Mouse (Mus musculus) megakaryocyte progenitor cell, adult 5-6 weeks (primary cell): ENCODE measurements around the gene Gm21988. TPM values are rescaled to one million over a fixed set of nuclear protein-coding genes. Genes with fewer than 3 reads are reported as not detected.

Experiments
- ATAC-seq: replicated peaks from 2 replicates; pipeline ENCODE4 v1.8.0; 2016; ENCODE audit warnings: mild to moderate bottlenecking, moderate TSS enrichment, inconsistent platforms; ENCODE audit not compliant: poor library complexity
- total RNA-seq, 2 experiments: library from RNA; stranded (forward) in 1 of 2; stranded (reverse) in 1 of 2; fragments of 157-497, 149-512 nt in 1 of 2; fragments of 200-1000 nt in 1 of 2; gene quantifications; 2 replicates each; pipeline versions ENCODE4 v1.2.3 to v1.2.4; 2015 to 2017

The Gm21988 gene
- total RNA-seq, 2 experiments from 2014 or later, result 2.4 to 4.1 TPM

DNA sequence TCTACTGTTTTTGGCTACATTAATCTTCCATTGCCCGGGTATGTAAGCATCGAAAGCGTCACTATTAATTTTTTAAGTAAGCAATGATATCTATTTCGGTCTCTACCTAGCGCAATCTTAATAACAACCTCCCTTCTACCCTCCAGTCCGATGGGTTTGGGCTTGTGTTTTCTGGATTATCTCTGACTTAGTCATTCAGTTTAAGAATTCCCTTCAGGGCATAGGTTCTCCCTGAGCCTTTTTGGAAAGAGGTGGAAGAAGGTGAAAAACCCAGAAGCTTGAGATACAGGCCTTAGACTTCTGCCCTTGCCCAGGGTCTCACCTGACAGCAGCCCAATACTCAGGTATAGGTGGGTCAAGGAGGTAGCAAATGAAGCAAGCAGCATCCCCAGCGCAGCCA, 19.8 kb downstream of the Gm21988 start:
- no peak for ATAC-seq

DNA sequence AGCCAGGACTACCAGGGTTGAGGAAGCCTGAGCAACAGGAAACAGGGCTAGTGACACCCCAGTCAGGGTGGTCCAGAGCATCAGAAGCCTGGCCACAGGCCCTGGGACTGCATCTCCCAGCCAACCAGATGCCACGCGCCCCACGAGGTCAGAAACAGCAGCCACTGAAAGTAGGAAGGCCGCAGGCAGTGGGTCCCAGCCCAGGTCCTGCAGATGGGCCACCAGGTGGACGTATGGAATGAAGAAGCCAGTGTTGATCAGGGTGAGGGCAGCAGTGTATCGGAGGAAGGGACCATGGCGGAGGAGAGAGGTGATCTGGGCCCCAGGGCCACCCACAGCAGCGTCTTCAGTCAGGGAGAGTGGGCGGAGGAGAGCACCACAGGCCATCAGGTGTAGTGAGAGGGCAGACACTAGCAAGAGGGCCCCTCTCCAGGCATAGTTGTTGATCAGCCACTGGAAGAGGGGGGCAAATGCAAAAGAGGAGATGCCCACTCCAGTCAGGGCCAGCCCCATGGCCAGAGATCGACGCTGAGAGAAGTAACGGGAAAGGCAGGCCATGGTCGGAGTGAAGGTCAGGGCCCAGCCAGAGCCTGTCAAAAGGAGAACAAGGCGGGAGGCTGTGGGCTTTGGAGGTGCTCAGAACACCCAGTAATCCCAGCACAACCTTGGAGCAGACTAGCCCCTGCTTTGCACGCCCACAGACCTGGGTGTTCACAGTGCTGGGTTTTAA, 20.7 kb downstream of the Gm21988 start:
- no peak for ATAC-seq

DNA sequence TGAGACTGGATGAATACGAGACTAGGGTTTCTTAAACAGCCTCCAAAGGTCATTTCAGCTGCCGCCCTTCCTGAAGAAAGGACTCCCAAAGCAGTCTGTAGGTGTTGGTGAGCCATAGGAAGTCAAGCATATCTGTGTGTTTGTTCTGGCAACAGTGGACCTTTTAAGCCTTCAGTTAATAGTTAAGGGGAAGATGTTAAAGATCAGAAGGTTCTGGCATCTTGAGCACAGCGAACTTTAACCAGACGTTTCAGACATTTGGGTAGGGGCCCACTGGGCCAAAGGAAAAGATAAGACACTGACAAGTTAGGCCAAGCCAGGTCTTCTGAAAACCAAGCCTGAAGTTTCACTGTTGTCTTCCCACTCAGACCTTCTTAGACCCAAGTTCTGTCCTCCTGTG, 21.6 kb downstream of the Gm21988 start:
- no peak for ATAC-seq

DNA sequence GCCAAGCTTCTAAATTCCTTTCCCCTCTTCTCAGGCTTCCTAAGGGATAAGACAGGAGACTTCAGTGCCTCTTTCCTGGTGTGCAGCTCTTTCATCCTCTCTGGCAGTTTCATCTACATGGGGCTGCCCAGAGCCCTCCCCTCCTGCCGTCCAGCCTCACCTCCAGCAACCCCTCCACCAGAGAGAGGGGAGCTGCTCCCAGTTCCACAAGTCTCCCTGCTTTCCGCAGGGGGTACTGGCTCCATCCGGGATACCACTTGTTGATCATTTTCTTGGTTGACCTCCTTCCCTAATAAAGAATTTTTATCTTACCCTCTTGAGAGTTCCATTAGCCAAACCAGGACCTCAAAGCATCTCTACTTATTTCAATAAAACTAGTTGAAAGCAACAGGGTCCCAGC, 23.5 kb downstream of the Gm21988 start:
- no peak for ATAC-seq

DNA sequence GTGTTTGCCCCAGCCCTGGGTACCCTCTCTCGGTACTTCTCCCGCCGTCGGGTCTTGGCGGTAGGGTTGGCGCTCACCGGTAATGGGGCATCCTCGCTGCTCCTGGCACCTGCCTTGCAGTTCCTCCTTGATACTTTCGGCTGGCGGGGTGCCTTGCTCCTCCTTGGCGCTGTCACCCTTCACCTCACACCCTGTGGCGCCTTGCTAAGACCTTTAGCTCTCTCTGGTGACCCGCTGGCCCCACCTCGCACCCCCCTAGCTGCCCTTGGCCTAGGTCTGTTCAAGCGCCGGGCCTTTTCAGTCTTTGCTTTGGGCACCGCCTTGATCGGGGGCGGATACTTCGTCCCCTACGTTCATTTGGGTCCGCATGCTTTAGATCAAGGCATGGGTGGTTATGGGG, 24.3 kb downstream of the Gm21988 start:
- ATAC-seq, result no peak

DNA sequence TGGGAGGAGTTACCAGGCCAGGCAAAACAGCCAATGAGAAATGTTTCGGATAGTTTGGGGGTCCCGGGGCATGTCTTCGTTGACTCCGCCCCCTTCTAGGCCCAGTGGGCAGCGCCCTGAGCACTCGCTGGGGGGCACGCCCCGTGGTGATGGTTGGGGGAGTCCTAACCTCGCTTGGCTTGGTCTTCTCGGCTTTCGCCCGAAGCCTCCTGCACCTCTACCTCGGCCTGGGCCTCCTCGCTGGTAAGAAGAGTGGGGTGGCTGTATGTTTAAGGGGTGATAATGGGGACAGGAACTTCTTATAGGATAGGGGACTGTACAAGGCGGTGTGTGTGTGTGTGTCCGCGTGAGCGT, 24.8 kb downstream of the Gm21988 start:
- ATAC-seq, result 0 out of 2 replicates have a peak, but pooled peaks have one; percentile 10

DNA sequence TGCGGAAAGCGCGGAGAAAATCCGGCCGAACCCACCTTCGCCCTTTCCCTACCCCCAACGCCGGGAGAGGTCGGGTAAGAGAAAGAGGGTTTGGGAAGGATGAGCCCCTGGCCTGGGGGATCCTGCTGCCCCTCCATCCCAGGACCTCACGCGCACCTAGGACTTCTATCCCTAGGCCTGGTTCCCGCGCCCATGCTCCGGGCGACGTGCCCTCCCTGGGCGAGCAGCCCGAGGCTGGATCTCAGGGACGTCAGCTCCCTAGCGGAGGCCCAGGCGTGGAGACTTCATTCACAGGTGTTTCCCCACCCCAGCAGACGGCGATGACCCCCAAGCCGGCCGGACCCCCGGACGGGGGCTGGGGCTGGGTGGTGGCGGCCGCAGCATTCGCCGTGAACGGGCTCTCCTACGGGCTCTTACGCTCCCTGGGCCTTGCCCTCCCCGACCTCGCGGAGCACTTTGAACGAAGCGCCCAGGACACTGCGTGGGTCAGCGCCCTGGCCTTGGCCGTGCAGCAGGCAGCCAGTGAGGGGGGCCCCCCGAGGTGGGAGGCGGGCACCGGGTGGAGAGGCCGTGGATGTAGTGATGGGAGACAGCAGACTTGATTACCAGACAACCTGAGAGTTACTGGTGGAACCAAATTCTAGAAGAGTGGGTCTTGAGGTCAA, 25.3 kb downstream of the Gm21988 start:
- no peak for ATAC-seq

DNA sequence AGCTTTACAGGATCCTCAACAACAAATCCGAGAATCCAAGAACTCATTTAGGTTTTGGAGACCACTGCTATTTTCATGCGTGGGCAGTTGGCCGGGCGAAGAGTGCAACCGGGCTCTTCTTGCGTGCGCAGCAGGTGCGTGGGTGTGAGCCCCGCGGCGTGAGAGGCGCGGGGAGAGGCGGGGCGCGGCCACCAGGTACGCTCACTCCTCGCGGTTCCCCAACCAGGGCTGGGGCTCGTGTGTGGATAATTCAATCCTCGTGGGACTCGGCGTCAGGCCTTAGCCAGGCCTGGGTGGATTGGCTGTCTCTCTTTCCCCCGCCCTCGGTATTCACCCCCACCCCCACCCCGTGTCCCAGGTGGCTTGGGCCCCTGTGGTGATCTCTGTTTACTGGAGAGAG, 25.9 kb downstream of the Gm21988 start:
- ATAC-seq, result no peak

DNA sequence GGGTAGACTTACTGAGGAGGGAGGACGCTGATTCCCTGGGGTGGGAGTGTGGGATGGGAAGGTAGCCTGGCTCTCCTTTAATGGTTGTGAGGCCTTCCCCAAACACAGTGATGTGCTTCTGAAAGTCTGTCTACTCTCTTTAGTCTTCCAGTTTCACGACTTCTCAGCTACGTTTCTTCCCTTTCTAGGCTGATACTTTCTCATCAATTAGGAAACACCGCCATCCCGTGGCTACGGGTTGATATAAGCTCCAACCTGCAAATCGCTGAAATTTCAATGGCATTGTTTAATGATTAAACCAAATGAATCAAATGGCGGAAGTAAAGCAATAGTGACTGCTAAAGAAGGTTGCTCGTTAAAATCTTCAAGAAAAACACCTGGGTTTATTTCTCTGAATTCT, 26.7 kb downstream of the Gm21988 start:
- peak; percentile 79 for ATAC-seq

DNA sequence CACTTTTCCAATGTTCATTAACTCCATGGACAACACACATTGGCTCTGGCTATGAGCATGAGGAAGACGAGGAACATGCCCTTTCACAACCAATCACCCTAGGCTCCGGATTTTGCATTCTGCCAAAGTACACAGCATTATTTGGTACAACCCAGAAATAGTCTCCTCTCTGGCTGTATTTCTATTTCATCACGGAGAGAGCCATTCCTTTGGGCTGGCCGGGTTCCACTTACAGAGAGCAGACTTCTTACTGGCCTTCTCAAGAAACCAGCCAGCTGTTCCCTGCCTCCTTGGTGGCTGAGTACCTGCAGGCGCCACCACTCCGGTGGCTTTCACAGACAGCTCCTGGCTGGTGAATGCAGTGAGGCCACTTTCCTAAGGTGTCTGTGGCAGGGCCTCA, 27.2 kb downstream of the Gm21988 start, which contains the start of gene Slc16a11:
Slc16a11 (plus strand) TSS at position 330 of the 400 bp plus-strand sequence.
- ATAC-seq, result no peak

DNA sequence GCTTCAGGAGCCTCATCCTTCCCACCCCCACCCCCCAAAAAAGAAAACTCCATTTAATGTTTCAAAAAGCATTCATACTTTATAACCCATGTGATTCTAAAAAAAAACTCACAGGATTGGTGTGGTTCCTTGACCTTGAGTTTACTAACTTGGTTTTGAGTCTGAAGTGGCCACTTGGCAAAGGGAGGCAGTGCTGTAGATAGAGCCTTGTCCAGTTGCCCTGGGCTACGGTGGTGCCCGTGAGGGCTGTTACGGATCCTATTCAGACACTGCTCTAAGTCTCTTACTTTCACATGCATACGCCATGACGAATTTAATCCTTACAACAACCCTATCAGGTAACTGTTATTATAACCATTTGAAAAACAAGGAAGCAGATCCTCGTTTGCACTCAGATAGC, 27.7 kb downstream of the Gm21988 start:
- ATAC-seq, result no peak

DNA sequence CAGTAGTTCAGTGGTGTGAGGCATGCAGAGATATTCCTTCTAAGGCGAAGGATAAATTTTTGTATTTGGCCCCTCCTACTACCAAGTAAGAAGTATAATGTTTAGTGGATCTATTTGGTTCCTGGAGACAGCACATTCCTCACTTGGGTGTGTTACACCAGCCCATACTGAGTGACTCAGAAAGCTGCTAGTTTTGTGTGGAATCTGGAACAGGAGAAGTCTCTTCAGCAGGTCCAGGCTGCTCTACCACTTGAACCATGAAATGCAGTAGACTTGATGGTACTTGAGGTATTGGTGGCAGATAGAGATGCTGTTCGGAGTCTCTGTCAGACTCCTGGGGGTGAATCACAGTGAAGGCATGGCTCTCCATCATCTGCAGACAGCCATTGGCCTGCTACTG, 28.9 kb downstream of the Gm21988 start:
- ATAC-seq, result no peak

DNA sequence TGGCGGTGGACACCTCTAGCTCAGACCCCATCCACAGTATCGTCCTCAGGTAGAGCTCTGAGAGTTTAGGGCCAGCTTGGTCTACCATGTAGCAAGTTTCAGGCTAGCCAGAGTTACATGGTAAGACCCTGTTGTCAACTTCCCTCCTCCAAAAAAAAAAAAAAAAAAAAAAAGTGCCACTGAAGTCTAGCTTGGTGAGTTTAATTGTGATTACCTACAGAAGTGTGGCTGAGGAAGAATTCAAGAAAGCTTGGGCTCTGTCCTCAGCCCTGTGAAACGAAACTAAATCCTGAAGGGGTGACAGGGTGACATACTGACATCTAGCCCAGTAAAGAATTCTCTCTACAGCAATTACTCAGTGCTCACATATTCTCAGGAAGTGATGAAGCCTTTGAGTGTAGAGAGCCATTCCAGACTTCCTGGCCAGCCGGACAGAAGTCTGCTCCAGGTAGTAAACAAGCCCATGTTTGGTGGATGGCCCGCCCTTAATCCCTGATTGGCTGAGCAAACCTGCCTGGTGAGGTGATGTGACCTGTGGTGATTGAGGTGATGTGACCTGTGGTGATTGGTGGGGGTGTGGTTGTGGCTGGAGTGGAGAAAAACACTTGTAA, 30.7 kb downstream of the Gm21988 start:
- ATAC-seq, result no peak

DNA sequence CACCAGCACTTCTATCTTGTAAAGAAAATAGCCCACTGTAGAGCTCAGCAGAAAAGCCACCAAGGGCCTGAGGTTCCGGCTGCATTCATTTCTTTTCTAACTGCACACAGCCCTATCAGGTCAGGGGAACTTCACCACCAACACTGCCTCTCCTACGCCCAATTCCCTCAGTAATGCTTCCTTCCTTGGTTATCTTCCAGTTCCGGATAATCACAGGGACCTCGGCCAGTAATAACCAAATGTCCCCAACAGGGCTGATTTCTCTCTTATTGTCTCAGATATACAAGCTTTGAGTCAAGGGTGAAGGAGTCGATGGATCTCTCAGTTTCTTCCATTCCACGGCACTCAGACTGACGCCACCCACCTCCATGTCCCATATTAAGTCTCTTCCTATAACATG, 32.3 kb downstream of the Gm21988 start:
- no peak for ATAC-seq

DNA sequence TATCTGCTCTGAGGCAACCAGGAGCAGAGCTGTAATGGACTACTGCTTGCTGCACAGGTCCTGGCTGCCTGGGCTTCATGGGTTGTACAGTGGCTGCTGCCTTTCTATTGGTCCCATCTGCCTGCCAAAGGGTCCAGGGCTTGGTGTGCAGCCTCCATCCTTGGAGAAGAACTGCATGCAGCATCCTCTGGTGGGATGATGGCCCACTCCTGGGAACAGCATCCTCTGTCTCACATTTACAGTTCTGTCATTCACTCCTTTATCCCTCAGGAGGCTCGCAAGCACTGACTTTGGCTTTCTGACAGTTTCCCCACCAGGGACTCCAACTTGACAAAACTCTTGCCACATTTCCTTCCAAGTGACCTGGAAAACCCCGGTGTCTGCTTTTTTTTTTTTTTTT, 32.8 kb downstream of the Gm21988 start:
- no peak for ATAC-seq

DNA sequence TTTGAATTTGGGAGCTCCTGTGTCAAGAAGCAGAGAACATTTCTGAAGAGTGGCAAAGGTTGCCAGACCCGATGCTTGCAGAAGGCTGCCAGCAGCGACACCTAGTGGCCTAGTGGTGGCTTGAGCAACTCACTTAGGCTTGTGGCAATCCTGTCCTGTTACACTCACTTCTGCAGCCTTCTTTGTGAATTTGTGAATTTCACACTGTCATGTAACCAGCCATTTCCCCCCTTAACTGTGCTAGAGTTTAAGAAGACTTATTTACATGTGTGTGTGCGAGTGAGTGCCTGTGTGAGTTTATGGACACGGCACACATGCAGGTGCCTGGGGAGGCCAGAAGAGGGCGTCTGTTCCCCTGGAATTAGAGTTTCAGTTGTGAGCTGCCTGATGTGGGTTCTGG, 37.9 kb downstream of the Gm21988 start:
- peak; percentile 90 for ATAC-seq

DNA sequence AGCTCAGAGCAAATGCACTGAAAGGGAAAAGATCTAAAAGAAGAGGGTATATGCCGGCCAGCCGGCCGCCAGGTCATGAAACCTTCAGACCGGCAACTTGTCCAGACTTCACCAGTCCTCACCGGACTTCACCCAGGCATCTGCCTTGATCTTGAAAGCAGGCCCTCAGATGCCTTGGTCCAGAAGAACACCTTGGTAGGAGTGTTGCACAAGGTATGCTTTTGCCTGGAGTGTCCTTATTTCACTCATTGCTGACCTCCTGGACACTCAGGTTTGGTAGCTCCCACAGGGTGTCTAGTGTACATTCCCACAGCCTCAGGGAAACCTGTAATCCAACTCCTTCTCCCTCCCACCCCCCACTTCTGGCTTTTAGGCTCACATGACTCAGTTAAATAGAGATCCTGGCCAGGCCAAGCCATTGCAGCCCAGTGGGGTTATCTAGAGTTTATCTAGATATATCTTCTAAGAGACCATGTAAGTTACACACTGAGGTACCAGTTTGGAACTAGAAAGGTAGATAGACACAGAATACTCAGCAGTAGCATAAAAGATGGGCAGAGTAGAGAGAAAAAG, 39.5 kb downstream of the Gm21988 start:
- ATAC-seq, result no peak

DNA sequence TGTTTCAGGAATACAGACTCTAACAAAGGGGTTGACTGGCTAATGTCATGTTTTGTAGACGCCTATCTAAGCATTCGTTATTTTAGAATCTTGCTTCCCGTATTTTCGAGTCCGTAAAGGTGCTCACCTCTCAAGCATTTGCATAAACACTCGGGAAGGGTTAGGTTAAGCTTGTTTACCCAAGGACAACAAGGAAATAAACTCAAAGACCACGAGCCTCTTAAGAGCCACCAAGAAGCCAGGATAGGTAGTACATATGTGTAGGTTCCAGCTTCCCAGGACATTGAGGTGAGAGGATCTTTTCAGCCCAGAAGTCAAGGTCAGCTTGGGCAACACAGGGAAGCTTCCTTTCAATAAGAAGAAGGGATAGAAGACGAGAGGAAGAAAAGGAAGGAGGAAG, 40.5 kb downstream of the Gm21988 start:
- no peak for ATAC-seq

DNA sequence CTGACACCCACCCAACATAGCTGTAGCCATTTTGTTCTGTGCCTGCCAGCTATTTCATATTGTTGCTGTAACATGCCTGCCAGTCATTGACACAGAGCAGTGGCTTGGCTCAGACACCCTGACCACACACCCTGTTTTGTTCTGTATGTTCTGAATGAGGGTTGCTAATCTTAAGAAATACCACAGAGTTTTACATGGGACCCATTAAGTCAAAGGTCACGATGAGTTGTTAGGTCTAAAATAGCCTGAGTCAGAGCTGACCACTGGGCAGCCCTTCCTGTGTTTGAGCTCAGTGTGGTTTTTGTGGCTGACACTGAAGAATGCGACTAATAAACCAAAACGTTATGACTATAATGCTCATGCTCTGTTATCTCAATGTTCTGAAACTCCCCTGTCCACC, 41.3 kb downstream of the Gm21988 start:
- ATAC-seq, result peak; percentile 22

DNA sequence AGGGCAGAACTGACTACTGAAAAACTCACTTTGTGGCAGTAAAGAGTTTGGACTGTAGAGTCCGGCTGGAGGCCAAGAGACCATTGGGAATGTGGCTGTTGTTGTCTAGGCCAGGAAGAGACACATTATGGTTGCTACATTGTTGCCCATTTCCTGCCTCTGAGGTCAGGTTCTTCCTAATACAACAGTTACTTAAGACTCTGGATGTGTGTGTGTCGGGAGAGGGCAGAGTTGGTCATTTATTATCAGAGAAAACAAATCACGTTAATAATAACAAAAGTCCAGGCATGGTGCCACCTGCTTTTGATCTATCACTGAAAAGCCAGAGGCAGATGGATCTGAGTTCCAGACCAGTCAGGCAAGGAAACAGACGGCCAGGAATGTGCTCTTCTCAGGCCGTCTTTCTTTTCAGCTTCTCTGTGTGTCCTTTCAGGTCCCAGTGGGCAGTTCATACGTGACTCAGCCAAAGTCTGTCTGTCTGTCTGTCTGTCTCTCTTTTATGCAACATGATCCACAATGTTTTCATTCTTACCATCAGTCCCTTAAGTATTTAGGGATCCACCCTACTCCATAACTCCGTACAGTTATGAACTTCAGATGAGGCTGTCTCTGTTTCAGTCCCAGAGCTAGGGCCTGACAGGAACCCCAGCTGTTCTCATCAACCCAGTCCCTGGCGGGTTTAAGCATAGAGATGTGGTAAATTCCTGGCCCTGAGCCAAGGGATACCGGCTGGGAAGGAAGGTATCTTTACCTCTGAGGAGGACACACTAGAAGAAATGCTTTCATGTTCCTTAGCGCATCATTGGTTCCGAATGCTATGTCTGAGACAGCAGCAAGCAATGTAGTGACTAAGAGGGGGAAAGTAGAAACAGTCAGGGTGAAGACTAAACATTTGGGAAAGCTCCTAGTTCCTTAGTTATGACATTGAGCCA, 46.0 kb downstream of the Gm21988 start:
- no peak for ATAC-seq

DNA sequence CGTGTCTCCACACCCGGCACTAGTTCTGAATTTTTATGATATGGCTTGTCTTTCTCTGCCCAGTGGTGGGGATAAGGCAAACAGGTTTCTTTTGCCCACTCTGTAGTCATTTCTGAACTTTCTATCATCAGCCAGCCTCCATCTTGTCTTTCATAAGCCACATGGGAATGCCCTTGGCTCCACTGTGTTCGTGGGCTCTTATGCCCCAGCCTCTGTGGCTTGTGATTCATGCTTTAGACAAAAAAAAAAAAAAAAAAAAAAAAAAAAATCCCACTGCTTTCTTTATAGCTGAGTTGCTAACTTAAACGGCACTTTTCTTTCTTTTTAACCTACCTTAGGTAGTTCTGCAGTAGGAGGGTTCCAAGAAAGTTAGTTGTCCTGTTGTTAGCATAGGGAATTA, 47.5 kb downstream of the Gm21988 start:
- ATAC-seq, result no peak
